Mouse (Mus musculus) naive thymus-derived CD4-positive, alpha-beta T cell, adult 2 months (primary cell): ENCODE measurements around the gene Vmn1r234.
"Not testable (repeated sequence)": the region's sequence is repeated elsewhere in the genome, so short reads cannot be mapped to it uniquely, and the experiment has no call there.

Experiments used
- DNase-seq: peaks from one replicate; pipeline ENCODE4 v3.0.0-alpha.2; 2011; ENCODE audit warnings: low read depth

The Vmn1r234 gene

DNA sequence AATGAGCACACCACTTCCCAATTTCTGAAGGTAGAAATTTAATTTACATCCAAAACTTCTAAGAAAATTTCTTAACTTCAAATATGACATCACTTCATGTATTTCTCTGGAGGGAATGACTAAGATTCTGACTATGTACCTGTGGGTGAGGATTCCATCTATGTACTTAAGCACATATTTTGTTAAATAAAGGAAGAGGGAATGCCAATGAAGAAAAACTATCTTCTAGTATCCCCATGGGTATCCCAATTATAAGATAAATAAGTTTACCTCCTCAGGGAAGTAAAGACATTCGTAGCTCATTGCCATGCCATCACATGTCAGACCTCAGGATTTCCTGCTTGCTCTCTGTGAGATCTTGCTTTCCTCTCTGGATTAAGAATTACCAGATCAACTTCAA, at the start of gene Vmn1r234:
TSS of gene Vmn1r234 (plus strand) at position 301 of the 400 bp plus-strand sequence.
- DNase-seq: no peak

DNA sequence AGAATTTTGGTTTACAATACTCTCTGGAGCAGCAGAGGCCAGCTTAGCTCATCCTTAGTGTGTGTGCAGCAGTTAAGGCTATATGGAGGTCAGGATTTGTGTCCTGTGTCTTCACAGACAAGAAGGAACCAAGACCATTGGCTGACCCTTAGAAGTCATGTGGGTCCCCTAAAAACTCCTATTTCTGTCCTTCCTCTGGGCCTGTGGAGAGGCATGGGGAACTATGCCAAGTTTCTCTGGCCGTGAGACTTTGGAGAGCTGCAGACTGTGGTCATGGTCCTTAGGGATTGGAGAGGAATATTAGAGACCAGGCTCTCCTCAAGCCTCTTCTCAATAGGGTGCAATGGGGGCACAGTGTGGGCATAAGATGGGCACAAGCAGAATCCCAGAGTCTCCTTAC, 14.8 kb upstream of the Vmn1r234 start:
- not testable (repeated sequence) for DNase-seq

DNA sequence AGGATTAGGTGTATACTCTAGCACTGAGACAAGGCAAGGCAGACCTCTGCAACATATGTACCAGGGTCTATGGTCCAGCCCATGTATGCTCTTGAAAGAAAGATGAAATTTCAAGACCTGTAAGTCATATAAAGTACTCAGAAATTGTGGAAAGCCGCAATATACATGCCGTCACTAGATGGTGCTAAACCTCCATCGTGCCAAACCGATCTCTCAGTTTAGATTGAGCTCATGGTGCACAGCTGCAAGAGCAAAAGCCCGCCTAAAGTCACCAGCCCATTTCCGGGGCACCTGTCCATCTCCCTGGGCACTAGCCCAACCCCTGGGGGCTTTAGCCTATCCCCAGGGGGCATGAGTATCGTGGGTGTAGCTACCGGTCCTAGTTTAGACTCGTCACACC, 5.8 kb downstream of the Vmn1r234 start:
- DNase-seq: peak; percentile 84

DNA sequence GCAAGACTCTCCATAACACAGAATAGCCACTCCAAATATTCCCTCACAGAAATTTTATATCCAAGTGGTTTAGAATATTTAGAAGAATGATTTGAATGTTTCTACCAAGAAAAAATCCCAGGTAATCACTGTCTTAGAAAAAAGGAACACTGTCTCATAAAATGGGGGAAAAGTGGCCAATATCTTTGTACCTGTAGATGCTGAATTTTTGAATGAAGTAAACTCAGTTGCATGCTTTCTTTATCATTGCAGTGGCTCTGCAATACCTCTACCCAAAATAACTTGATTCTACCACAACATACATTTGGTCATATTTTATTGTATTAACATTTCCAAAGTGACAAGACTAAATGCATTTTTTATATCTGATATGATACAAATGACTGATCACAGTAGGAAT, 30.2 kb downstream of the Vmn1r234 start, which contains the start of gene Vmn1r235:
TSS of gene Vmn1r235 (plus strand) at position 301 of the 400 bp plus-strand sequence.
- DNase-seq: no peak

DNA sequence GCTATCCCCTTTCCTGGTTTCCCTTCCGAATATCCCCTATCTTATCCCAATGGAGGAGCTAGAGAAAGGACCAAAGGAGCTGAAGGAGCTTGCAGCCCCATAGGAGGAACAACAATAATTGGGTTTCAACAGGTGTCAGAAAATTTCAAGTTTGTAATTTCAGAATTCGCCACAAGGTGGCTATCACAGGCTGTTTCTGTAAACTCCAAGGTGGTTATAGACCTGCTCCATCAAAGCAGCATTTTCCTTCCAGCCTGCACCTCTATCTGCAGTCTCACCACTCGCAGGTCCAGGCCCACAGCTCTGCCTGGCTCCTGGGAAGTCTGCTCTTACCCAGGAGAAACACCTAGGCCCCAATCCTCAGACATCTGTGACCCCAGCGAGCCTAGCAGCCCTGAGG, 46.2 kb downstream of the Vmn1r234 start:
- DNase-seq: peak; percentile 89

DNA sequence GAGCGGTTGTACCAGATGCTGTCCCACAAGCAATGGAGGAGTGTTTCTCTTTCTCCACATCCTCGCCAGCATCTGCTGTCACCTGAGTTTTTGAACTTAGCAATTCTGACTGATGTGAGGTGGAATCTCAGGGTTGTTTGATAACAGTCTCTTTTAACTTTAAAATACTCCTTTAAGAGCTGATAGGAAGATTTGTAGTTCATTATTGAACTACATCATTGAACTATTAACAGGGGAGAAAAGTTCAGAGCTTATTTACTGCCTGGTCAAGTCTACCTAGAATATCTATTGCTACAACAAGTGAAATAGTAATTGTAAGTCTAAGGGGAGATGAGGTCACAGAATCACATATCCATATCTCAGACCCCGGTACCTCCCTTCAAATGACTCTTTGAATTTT, 56.8 kb downstream of the Vmn1r234 start, which contains the start of gene Vmn1r236:
TSS of gene Vmn1r236 (plus strand) at position 301 of the 400 bp plus-strand sequence.
- no peak for DNase-seq

DNA sequence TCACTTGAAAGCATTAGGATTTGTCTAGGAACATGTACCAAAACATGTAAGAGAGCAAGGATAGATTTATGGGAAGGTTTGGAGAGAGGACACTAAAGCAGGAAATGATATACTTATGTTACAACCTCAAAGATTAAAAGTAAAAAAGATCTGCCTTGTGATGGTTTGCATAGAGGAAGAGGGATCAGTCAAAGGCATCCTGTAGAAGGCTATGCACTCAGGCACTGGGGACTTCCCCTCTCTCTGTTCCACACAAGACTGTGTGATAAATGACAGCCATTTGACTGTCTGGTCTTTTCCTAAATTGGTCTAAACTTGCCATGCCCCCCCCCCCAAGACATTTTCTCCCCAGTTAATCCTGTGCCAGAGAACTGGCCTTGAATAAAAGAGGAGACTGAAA, 58.5 kb downstream of the Vmn1r234 start:
- peak; percentile 17 for DNase-seq
